Comparison of ENCODE assay signal across 33 mouse cellular contexts in genomic region chr1:87164796-87165184, GRCm38 (mm10). TPM values are rescaled to one million over a fixed set of nuclear protein-coding genes. Genes with fewer than 3 reads are reported as not detected.
DNase-seq lines count a peak whose midpoint lies in the region; ATAC-seq and TF ChIP-seq lines count a peak whose summit lies in the region.
"Had no signal": no experiment of that assay in that cellular context is flagged by ENCODE, and none has a peak within 500 bp of the region (broad histone marks: within the 10 kb centered on the region; RNA-seq: fewer than 3 reads in every experiment).

No protein-coding gene starts in this region.

- no peaks in the 10 kb centered on the region for H3K9me3 ChIP-seq in hindbrain, embryonic 10.5 days
- H3K9me3 ChIP-seq in hindbrain, embryonic 11.5 days (ENCODE audit: control insufficient read depth, low read length): no peaks in the 10 kb centered on the region
- no peaks in the 10 kb centered on the region for H3K9me3 ChIP-seq in forebrain, embryonic 16.5 days (ENCODE audit: control insufficient read depth, low read length)
- no peaks in the 10 kb centered on the region for H3K9me3 ChIP-seq in hindbrain, postnatal 0 days (ENCODE audit: low read length)
- H3K9me3 ChIP-seq: embryonic facial prominence, embryonic 13.5 days; heart, embryonic 15.5 days had no signal

- H3K27ac ChIP-seq in hindbrain, embryonic 10.5 days: peak overlapping the region; percentile 35; the same call in 1 of the 2 replicates
- H3K27ac ChIP-seq in hindbrain, embryonic 11.5 days (ENCODE audit: low read depth, low read length): no peak overlapping the region
- H3K27ac ChIP-seq in forebrain, embryonic 16.5 days (ENCODE audit: low read length): no peak overlapping the region
- H3K27ac ChIP-seq in hindbrain, postnatal 0 days: no peak overlapping the region
- H3K27ac ChIP-seq: embryonic facial prominence, embryonic 13.5 days; heart, embryonic 15.5 days; macrophage had no signal

- no peak for DNase-seq in hindbrain, embryonic 10.5 days (ENCODE audit: low spot score)
- no peak for DNase-seq in hindbrain, embryonic 11.5 days (ENCODE audit: low spot score)
- peak; percentile 67 for DNase-seq in brain, embryonic 14.5 days (ENCODE audit: low read depth)
- DNase-seq in hindbrain, postnatal 0 days (ENCODE audit: low spot score): no peak
- no peak for DNase-seq in right cerebral cortex, postnatal 36 days (ENCODE audit: low spot score in 2 of 2)
- no peak for DNase-seq in thymus, postnatal 0 days (ENCODE audit: low spot score)
- DNase-seq in thymus, postnatal 4 days: no peak
- DNase-seq: adrenal gland, postnatal 14 days; cerebellum, adult 8-10 months; cerebellum, postnatal 36 days; embryo, embryonic 11 days; heart, postnatal 36 days; kidney, adult 18-20 months; right cerebral cortex, postnatal 4 days; thymus, postnatal 36 days had no signal

- 56% methylated on average over 9 of the region's 9 CpGs for WGBS in hindbrain, embryonic 10.5 days
- 47% methylated on average over 9 of the region's 9 CpGs for WGBS in hindbrain, embryonic 11.5 days
- WGBS in forebrain, embryonic 16.5 days: 15% methylated on average over 9 of the region's 9 CpGs
- WGBS in hindbrain, postnatal 0 days: 42% methylated on average over 9 of the region's 9 CpGs

- no peak overlapping the region for H3K9ac ChIP-seq in hindbrain, embryonic 11.5 days (ENCODE audit: low read depth, low read length)
- no peak overlapping the region for H3K9ac ChIP-seq in forebrain, embryonic 16.5 days (replicated peaks; ENCODE audit: low read depth, low read length)
- no peak overlapping the region for H3K9ac ChIP-seq in hindbrain, postnatal 0 days (replicated peaks; ENCODE audit: low read length)
- H3K9ac ChIP-seq: embryonic facial prominence, embryonic 13.5 days; heart, embryonic 15.5 days had no signal

- TF ChIP-seq CTCF in brain, embryonic 14.5 days (IDR thresholded peaks at IDR 0.05; ENCODE audit: borderline replicate concordance, extremely low read depth, insufficient read depth, insufficient read length): no peak
- TF ChIP-seq CTCF in hindbrain, postnatal 0 days (IDR thresholded peaks at IDR 0.05; ENCODE audit: low read depth): no peak

- no peak overlapping the region for H3K4me2 ChIP-seq in hindbrain, embryonic 11.5 days (replicated peaks; ENCODE audit: low read depth, low read length)
- H3K4me2 ChIP-seq in forebrain, embryonic 16.5 days (ENCODE audit: low read length): no peak overlapping the region
- no peak overlapping the region for H3K4me2 ChIP-seq in hindbrain, postnatal 0 days (ENCODE audit: low read depth, low read length)
- H3K4me2 ChIP-seq: embryonic facial prominence, embryonic 13.5 days; heart, embryonic 15.5 days had no signal

- TF ChIP-seq POLR2A in brain, embryonic 14.5 days (IDR thresholded peaks at IDR 0.05; ENCODE audit: borderline replicate concordance, extremely low read depth, insufficient read depth, insufficient read length, poor library complexity, severe bottlenecking): no peak

- H3K4me1 ChIP-seq in hindbrain, embryonic 10.5 days (replicated peaks): peaks cover 18% of the 10 kb centered on the region
- H3K4me1 ChIP-seq in hindbrain, embryonic 11.5 days (replicated peaks; ENCODE audit: control insufficient read depth, insufficient read depth, low read length): no peaks in the 10 kb centered on the region
- peaks cover 21% of the 10 kb centered on the region for H3K4me1 ChIP-seq in forebrain, embryonic 16.5 days (replicated peaks; ENCODE audit: control insufficient read depth, insufficient read depth, low read length)
- H3K4me1 ChIP-seq in hindbrain, postnatal 0 days (ENCODE audit: insufficient read depth, low read length): no peaks in the 10 kb centered on the region
- H3K4me1 ChIP-seq: embryonic facial prominence, embryonic 13.5 days; heart, embryonic 15.5 days had no signal

- H3K36me3 ChIP-seq in hindbrain, embryonic 10.5 days: no peaks in the 10 kb centered on the region
- no peaks in the 10 kb centered on the region for H3K36me3 ChIP-seq in hindbrain, embryonic 11.5 days (ENCODE audit: control insufficient read depth, insufficient read depth, low read length)
- H3K36me3 ChIP-seq in forebrain, embryonic 16.5 days (ENCODE audit: control insufficient read depth, insufficient read depth): no peaks in the 10 kb centered on the region
- H3K36me3 ChIP-seq in hindbrain, postnatal 0 days (ENCODE audit: insufficient read depth, low read length): no peaks in the 10 kb centered on the region
- H3K36me3 ChIP-seq: embryonic facial prominence, embryonic 13.5 days; heart, embryonic 15.5 days had no signal

- ATAC-seq in hindbrain, embryonic 11.5 days (ENCODE audit: low FRiP score): no peak
- ATAC-seq in forebrain, embryonic 16.5 days: peak; percentile 21
- ATAC-seq in hindbrain, postnatal 0 days: peak; percentile 19; the same call in 1 of the 2 replicates
- ATAC-seq: CD4-positive, CD25-positive, alpha-beta regulatory T cell, adult 4 months; inflammation-experienced regulatory T-cells, adult 6 months had no signal

- H3K27me3 ChIP-seq in hindbrain, embryonic 10.5 days (ENCODE audit: insufficient read depth, poor library complexity, severe bottlenecking): peaks cover 69% of the 10 kb centered on the region
- no peaks in the 10 kb centered on the region for H3K27me3 ChIP-seq in hindbrain, embryonic 11.5 days (ENCODE audit: control insufficient read depth, insufficient read depth, low read length)
- H3K27me3 ChIP-seq in forebrain, embryonic 16.5 days (replicated peaks; ENCODE audit: control insufficient read depth, insufficient read depth, low read length): peaks cover 2% of the 10 kb centered on the region; the same call in 1 of the 2 replicates
- no peaks in the 10 kb centered on the region for H3K27me3 ChIP-seq in hindbrain, postnatal 0 days (ENCODE audit: insufficient read depth, low read length)

- no peak overlapping the region for H3K4me3 ChIP-seq in hindbrain, embryonic 10.5 days
- no peak overlapping the region for H3K4me3 ChIP-seq in hindbrain, embryonic 11.5 days (ENCODE audit: low read depth, low read length)
- H3K4me3 ChIP-seq in forebrain, embryonic 16.5 days (replicated peaks; ENCODE audit: low read length): no peak overlapping the region
- H3K4me3 ChIP-seq in hindbrain, postnatal 0 days (ENCODE audit: low read length): no peak overlapping the region
- H3K4me3 ChIP-seq: embryonic facial prominence, embryonic 13.5 days; erythroblast, embryonic 14.5 days; heart, embryonic 15.5 days had no signal

RNA-seq across cellular contexts. Expression of gene Ecel1, which starts 8.5 kb away (rescaled TPM):
- polyA plus RNA-seq in hindbrain, embryonic 10.5 days (2016; fragmentation: Nextera tagmentation; extraction: Ambion mirVana): 5.4 and 21.9 TPM in 2 replicates
- polyA plus RNA-seq in hindbrain, embryonic 11.5 days (2014; fragmentation: Nextera tagmentation; extraction: Ambion mirVana): 10.0 and 14.7 TPM in 2 replicates
- polyA plus RNA-seq in brain, embryonic 14.5 days (2012; rRNA removed): 49.0 and 57.3 TPM in 2 replicates
- polyA plus RNA-seq in forebrain, embryonic 16.5 days (2015; fragmentation: Nextera tagmentation; extraction: Ambion mirVana): 13.4 and 25.3 TPM in 2 replicates
- total RNA-seq in hindbrain, postnatal 0 days (2014; rRNA removed): 45.6 and 50.0 TPM in 2 replicates
- polyA plus RNA-seq in hindbrain, postnatal 0 days (2015; fragmentation: Nextera tagmentation; extraction: Ambion mirVana): 35.6 and 36.2 TPM in 2 replicates
- polyA plus RNA-seq in thymus, postnatal 0 days (2015; fragmentation: Nextera tagmentation; extraction: Ambion mirVana): 0.32 and 0.55 TPM in 2 replicates
- total RNA-seq: gastrocnemius, adult 8-10 months; heart, postnatal 36 days; liver, adult 2 months had no signal
- polyA plus RNA-seq: erythroblast, embryonic 14.5 days; liver, adult 2 months; macrophage had no signal

RNA-seq across cellular contexts. Expression of gene Prss56, which starts 18.3 kb away (rescaled TPM):
- 0.34 and 5.8 TPM in 2 replicates for polyA plus RNA-seq in hindbrain, embryonic 10.5 days (2016; fragmentation: Nextera tagmentation; extraction: Ambion mirVana)
- 1.9 and 3.3 TPM in 2 replicates for polyA plus RNA-seq in hindbrain, embryonic 11.5 days (2014; fragmentation: Nextera tagmentation; extraction: Ambion mirVana)
- polyA plus RNA-seq in brain, embryonic 14.5 days (2012; rRNA removed): 0.28 and 1.3 TPM in 2 replicates
- polyA plus RNA-seq in forebrain, embryonic 16.5 days (2015; fragmentation: Nextera tagmentation; extraction: Ambion mirVana): 2.8 and 3.1 TPM in 2 replicates
- total RNA-seq in hindbrain, postnatal 0 days (2014; rRNA removed): 0.29 and 0.31 TPM in 2 replicates
- 0.46 and 0.47 TPM in 2 replicates for polyA plus RNA-seq in hindbrain, postnatal 0 days (2015; fragmentation: Nextera tagmentation; extraction: Ambion mirVana)
- 0.10 and 0.36 TPM in 2 replicates for polyA plus RNA-seq in thymus, postnatal 0 days (2015; fragmentation: Nextera tagmentation; extraction: Ambion mirVana)
- total RNA-seq: adrenal gland, postnatal 14 days; gastrocnemius, adult 8-10 months; heart, postnatal 36 days; liver, adult 2 months had no signal
- polyA plus RNA-seq: CD4-positive, CD25-positive, alpha-beta regulatory T cell, adult 4 months; embryonic facial prominence, embryonic 13.5 days; erythroblast, embryonic 14.5 days; inflammation-experienced regulatory T-cells, adult 6 months; kidney, embryonic 16.5 days; large intestine, adult 2 months; limb, embryonic 11.5 days; liver, adult 2 months; liver, embryonic 16.5 days; lung, embryonic 16.5 days; macrophage had no signal

RNA-seq across cellular contexts. Expression of gene Chrnd, which starts 25.6 kb away (rescaled TPM):
- polyA plus RNA-seq in hindbrain, embryonic 10.5 days (2016; fragmentation: Nextera tagmentation; extraction: Ambion mirVana): 0.10 TPM in 1 of 2 replicates, not detected in the other
- polyA plus RNA-seq in hindbrain, embryonic 11.5 days (2014; fragmentation: Nextera tagmentation; extraction: Ambion mirVana): 0.47 TPM in 1 of 2 replicates, not detected in the other
- 0.07 and 0.14 TPM in 2 replicates for polyA plus RNA-seq in brain, embryonic 14.5 days (2012; rRNA removed)
- polyA plus RNA-seq in forebrain, embryonic 16.5 days (2015; fragmentation: Nextera tagmentation; extraction: Ambion mirVana): not detected in 2 replicates
- total RNA-seq in hindbrain, postnatal 0 days (2014; rRNA removed): not detected in 2 replicates
- polyA plus RNA-seq in hindbrain, postnatal 0 days (2015; fragmentation: Nextera tagmentation; extraction: Ambion mirVana): not detected in 2 replicates
- polyA plus RNA-seq in thymus, postnatal 0 days (2015; fragmentation: Nextera tagmentation; extraction: Ambion mirVana): 0.14 and 0.24 TPM in 2 replicates
- total RNA-seq: adrenal gland, postnatal 14 days; heart, postnatal 36 days; layer of hippocampus, postnatal 14 days; left cerebral cortex, adult 8-10 months; liver, adult 2 months had no signal
- polyA plus RNA-seq: CD4-positive, CD25-positive, alpha-beta regulatory T cell, adult 4 months; erythroblast, embryonic 14.5 days; frontal cortex, adult 2 months; heart, embryonic 15.5 days; inflammation-experienced regulatory T-cells, adult 6 months; large intestine, adult 2 months; liver, adult 2 months; macrophage; stomach, embryonic 14.5 days had no signal

RNA-seq across cellular contexts. Expression of gene Chrng, which starts 39.7 kb away (rescaled TPM):
- polyA plus RNA-seq in hindbrain, embryonic 10.5 days (2016; fragmentation: Nextera tagmentation; extraction: Ambion mirVana): 0.37 and 1.3 TPM in 2 replicates
- 0.73 and 1.0 TPM in 2 replicates for polyA plus RNA-seq in hindbrain, embryonic 11.5 days (2014; fragmentation: Nextera tagmentation; extraction: Ambion mirVana)
- 0.16 and 0.85 TPM in 2 replicates for polyA plus RNA-seq in brain, embryonic 14.5 days (2012; rRNA removed)
- not detected in 2 replicates for polyA plus RNA-seq in forebrain, embryonic 16.5 days (2015; fragmentation: Nextera tagmentation; extraction: Ambion mirVana)
- 0.22 TPM in 1 of 2 replicates, not detected in the other for total RNA-seq in hindbrain, postnatal 0 days (2014; rRNA removed)
- polyA plus RNA-seq in hindbrain, postnatal 0 days (2015; fragmentation: Nextera tagmentation; extraction: Ambion mirVana): 0.06 TPM in 1 of 2 replicates, not detected in the other
- polyA plus RNA-seq in thymus, postnatal 0 days (2015; fragmentation: Nextera tagmentation; extraction: Ambion mirVana): 0.53 and 0.70 TPM in 2 replicates
- total RNA-seq: adrenal gland, postnatal 14 days; heart, postnatal 36 days; layer of hippocampus, postnatal 14 days; left cerebral cortex, adult 8-10 months; liver, adult 2 months had no signal
- polyA plus RNA-seq: erythroblast, embryonic 14.5 days; frontal cortex, adult 2 months; large intestine, adult 2 months; liver, adult 2 months; stomach, embryonic 14.5 days had no signal

RNA-seq across cellular contexts. Expression of gene Akp3, which starts 40.0 kb away (rescaled TPM):
- polyA plus RNA-seq in hindbrain, embryonic 10.5 days (2016; fragmentation: Nextera tagmentation; extraction: Ambion mirVana): not detected in 2 replicates
- not detected in 2 replicates for polyA plus RNA-seq in hindbrain, embryonic 11.5 days (2014; fragmentation: Nextera tagmentation; extraction: Ambion mirVana)
- 0.05 TPM in 1 of 2 replicates, not detected in the other for polyA plus RNA-seq in brain, embryonic 14.5 days (2012; rRNA removed)
- polyA plus RNA-seq in forebrain, embryonic 16.5 days (2015; fragmentation: Nextera tagmentation; extraction: Ambion mirVana): not detected in 2 replicates
- total RNA-seq in hindbrain, postnatal 0 days (2014; rRNA removed): not detected in 2 replicates
- polyA plus RNA-seq in hindbrain, postnatal 0 days (2015; fragmentation: Nextera tagmentation; extraction: Ambion mirVana): not detected in 2 replicates
- 0.26 and 0.60 TPM in 2 replicates for polyA plus RNA-seq in thymus, postnatal 0 days (2015; fragmentation: Nextera tagmentation; extraction: Ambion mirVana)
- total RNA-seq: adrenal gland, postnatal 14 days; gastrocnemius, adult 8-10 months; heart, postnatal 36 days; layer of hippocampus, postnatal 14 days; left cerebral cortex, adult 8-10 months; liver, adult 2 months had no signal
- polyA plus RNA-seq: CD4-positive, CD25-positive, alpha-beta regulatory T cell, adult 4 months; embryonic facial prominence, embryonic 13.5 days; erythroblast, embryonic 14.5 days; frontal cortex, adult 2 months; heart, embryonic 15.5 days; inflammation-experienced regulatory T-cells, adult 6 months; kidney, embryonic 16.5 days; limb, embryonic 11.5 days; liver, adult 2 months; liver, embryonic 16.5 days; lung, embryonic 16.5 days; macrophage; stomach, embryonic 14.5 days had no signal
